Mouse (Mus musculus): ENCODE results near the gene Utf1. TPM values are rescaled to one million over a fixed set of nuclear protein-coding genes. Genes with fewer than 3 reads are reported as not detected.

The Utf1 gene
- total and polyA plus RNA-seq, 2 experiments from 2014 or later: not detected

GRCm38 (mm10) chr7:139970216-139970919, 26.8 kb downstream of the Utf1 start:
- no peak for TF ChIP-seq CTCF (IDR thresholded peaks at IDR 0.05)
- Histone ChIP-seq H3K9me3 (ENCODE audit: low read length) (no peaks in the 10 kb centered on the region), H3K27me3 (ENCODE audit: insufficient read depth, low read length) (0 out of 2 replicates have a peak, but pooled peaks cover 3% of the 10 kb centered on the region), H3K4me2 (ENCODE audit: low read depth, low read length, poor library complexity, severe bottlenecking) (no peak overlapping the region), H3K4me1 (ENCODE audit: insufficient read depth, low read length) (no peaks in the 10 kb centered on the region), H3K4me3 (ENCODE audit: low read depth, low read length) (no peak overlapping the region), H3K36me3 (ENCODE audit: insufficient read depth, low read length) (no peaks in the 10 kb centered on the region), H3K27ac (ENCODE audit: low read depth, low read length) (no peak overlapping the region), H3K9ac (replicated peaks; ENCODE audit: low read length, poor library complexity, severe bottlenecking) (no peak overlapping the region)
- 81% methylated on average over 10 of the region's 10 CpGs for WGBS
- ATAC-seq (ENCODE audit: low FRiP score): no peak
- no peak for DNase-seq (ENCODE audit: low spot score)

- H3K36me3 ChIP-seq (ENCODE audit: insufficient read depth, low read length): no peaks in the 10 kb centered on the region
- TF ChIP-seq CTCF (IDR thresholded peaks at IDR 0.05): no peak
- WGBS: 86% methylated on average over 5 of the region's 5 CpGs
- H3K27ac ChIP-seq (ENCODE audit: low read depth, low read length): no peak overlapping the region
- DNase-seq (ENCODE audit: low spot score) (no peak), ATAC-seq (ENCODE audit: low FRiP score) (no peak)
- no peak overlapping the region for H3K4me3 ChIP-seq (ENCODE audit: low read depth, low read length)
- no peaks in the 10 kb centered on the region for H3K9me3 ChIP-seq (ENCODE audit: low read length)
- no peak overlapping the region for H3K4me2 ChIP-seq (ENCODE audit: low read depth, low read length, poor library complexity, severe bottlenecking)
- no peak overlapping the region for H3K9ac ChIP-seq (replicated peaks; ENCODE audit: low read length, poor library complexity, severe bottlenecking)
- 0 out of 2 replicates have a peak, but pooled peaks cover 3% of the 10 kb centered on the region for H3K27me3 ChIP-seq (ENCODE audit: insufficient read depth, low read length)
- no peaks in the 10 kb centered on the region for H3K4me1 ChIP-seq (ENCODE audit: insufficient read depth, low read length)
Observed at GRCm38 (mm10) chr7:139970979-139971378, 27.4 kb downstream of the Utf1 start.

- 0 out of 2 replicates have a peak, but pooled peaks cover 3% of the 10 kb centered on the region for H3K27me3 ChIP-seq (ENCODE audit: insufficient read depth, low read length)
- 70% methylated on average over 6 of the region's 6 CpGs for WGBS
- DNase-seq (ENCODE audit: low spot score) (no peak), ATAC-seq (ENCODE audit: low FRiP score) (no peak)
- no peak for TF ChIP-seq CTCF (IDR thresholded peaks at IDR 0.05)
- H3K4me1 ChIP-seq (ENCODE audit: insufficient read depth, low read length): no peaks in the 10 kb centered on the region
- H3K9ac ChIP-seq (replicated peaks; ENCODE audit: low read length, poor library complexity, severe bottlenecking): no peak overlapping the region
- H3K4me3 ChIP-seq (ENCODE audit: low read depth, low read length): no peak overlapping the region
- no peaks in the 10 kb centered on the region for H3K9me3 ChIP-seq (ENCODE audit: low read length)
- no peak overlapping the region for H3K4me2 ChIP-seq (ENCODE audit: low read depth, low read length, poor library complexity, severe bottlenecking)
- H3K36me3 ChIP-seq (ENCODE audit: insufficient read depth, low read length): no peaks in the 10 kb centered on the region
- no peak overlapping the region for H3K27ac ChIP-seq (ENCODE audit: low read depth, low read length)
Observed at GRCm38 (mm10) chr7:139971436-139971835, 27.8 kb downstream of the Utf1 start.

GRCm38 (mm10) chr7:139972923-139973331, 29.3 kb downstream of the Utf1 start:
- Histone ChIP-seq H3K4me3 (ENCODE audit: low read depth, low read length) (no peak overlapping the region), H3K27ac (ENCODE audit: low read depth, low read length) (no peak overlapping the region), H3K4me2 (ENCODE audit: low read depth, low read length, poor library complexity, severe bottlenecking) (no peak overlapping the region), H3K36me3 (ENCODE audit: insufficient read depth, low read length) (no peaks in the 10 kb centered on the region), H3K9ac (replicated peaks; ENCODE audit: low read length, poor library complexity, severe bottlenecking) (no peak overlapping the region), H3K9me3 (ENCODE audit: low read length) (no peaks in the 10 kb centered on the region), H3K4me1 (ENCODE audit: insufficient read depth, low read length) (no peaks in the 10 kb centered on the region; the same call in 1 of the 2 replicates), H3K27me3 (ENCODE audit: insufficient read depth, low read length) (0 out of 2 replicates have a peak, but pooled peaks cover 3% of the 10 kb centered on the region)
- DNase-seq (ENCODE audit: low spot score): no peak
- ATAC-seq (ENCODE audit: low FRiP score): no peak
- no peak for TF ChIP-seq CTCF (IDR thresholded peaks at IDR 0.05)

GRCm38 (mm10) chr7:139974307-139974706, 30.7 kb downstream of the Utf1 start:
- Histone ChIP-seq H3K27ac (ENCODE audit: low read depth, low read length) (no peak overlapping the region), H3K36me3 (ENCODE audit: insufficient read depth, low read length) (no peaks in the 10 kb centered on the region), H3K4me1 (ENCODE audit: insufficient read depth, low read length) (peaks cover 3% of the 10 kb centered on the region; the same call in 1 of the 2 replicates), H3K9ac (replicated peaks; ENCODE audit: low read length, poor library complexity, severe bottlenecking) (no peak overlapping the region), H3K4me2 (ENCODE audit: low read depth, low read length, poor library complexity, severe bottlenecking) (no peak overlapping the region), H3K27me3 (ENCODE audit: insufficient read depth, low read length) (no peaks in the 10 kb centered on the region), H3K4me3 (ENCODE audit: low read depth, low read length) (no peak overlapping the region), H3K9me3 (ENCODE audit: low read length) (no peaks in the 10 kb centered on the region)
- WGBS: 84% methylated on average over 10 of the region's 10 CpGs
- no peak for ATAC-seq (ENCODE audit: low FRiP score)
- DNase-seq (ENCODE audit: low spot score): no peak
- no peak for TF ChIP-seq CTCF (IDR thresholded peaks at IDR 0.05)

- Histone ChIP-seq H3K9me3 (ENCODE audit: low read length) (no peaks in the 10 kb centered on the region), H3K4me3 (ENCODE audit: low read depth, low read length) (no peak overlapping the region), H3K27ac (ENCODE audit: low read depth, low read length) (no peak overlapping the region), H3K9ac (replicated peaks; ENCODE audit: low read length, poor library complexity, severe bottlenecking) (no peak overlapping the region), H3K4me1 (ENCODE audit: insufficient read depth, low read length) (peaks cover 3% of the 10 kb centered on the region; the same call in 1 of the 2 replicates), H3K4me2 (ENCODE audit: low read depth, low read length, poor library complexity, severe bottlenecking) (no peak overlapping the region), H3K36me3 (ENCODE audit: insufficient read depth, low read length) (no peaks in the 10 kb centered on the region), H3K27me3 (ENCODE audit: insufficient read depth, low read length) (no peaks in the 10 kb centered on the region)
- DNase-seq (ENCODE audit: low spot score): no peak
- TF ChIP-seq CTCF (IDR thresholded peaks at IDR 0.05): no peak
- 56% methylated on average over 5 of the region's 5 CpGs for WGBS
- ATAC-seq (ENCODE audit: low FRiP score): no peak
Observed at GRCm38 (mm10) chr7:139975471-139975870, 31.9 kb downstream of the Utf1 start.

Measured in midbrain, postnatal 0 days (tissue).